Mouse (Mus musculus) cerebellum, adult 2 months (tissue): ENCODE measurements around the gene Usp20.

Experiments
- CTCF ChIP-seq: fragments of 200-500 bp; IDR thresholded peaks from 2 replicates; pipeline ENCODE4 v1.5.1; 2011; ENCODE audit warnings: low read depth, mild to moderate bottlenecking, control low read depth, low read length, moderate library complexity, borderline replicate concordance; ENCODE audit not compliant: insufficient read depth
- POLR2A ChIP-seq: fragments of 200-500 bp; IDR thresholded peaks from 2 replicates; pipeline ENCODE4 v1.6.1; 2011; ENCODE audit warnings: low read length, control low read depth, borderline replicate concordance; ENCODE audit not compliant: insufficient read depth

GRCm38 (mm10) chr2:31060787-31061730 is 79.0 kb downstream of the Usp20 start:
- TF ChIP-seq CTCF = no peak
- no peak for TF ChIP-seq POLR2A
